Mouse (Mus musculus): ENCODE measurements around the gene Ipo5.

DNA sequence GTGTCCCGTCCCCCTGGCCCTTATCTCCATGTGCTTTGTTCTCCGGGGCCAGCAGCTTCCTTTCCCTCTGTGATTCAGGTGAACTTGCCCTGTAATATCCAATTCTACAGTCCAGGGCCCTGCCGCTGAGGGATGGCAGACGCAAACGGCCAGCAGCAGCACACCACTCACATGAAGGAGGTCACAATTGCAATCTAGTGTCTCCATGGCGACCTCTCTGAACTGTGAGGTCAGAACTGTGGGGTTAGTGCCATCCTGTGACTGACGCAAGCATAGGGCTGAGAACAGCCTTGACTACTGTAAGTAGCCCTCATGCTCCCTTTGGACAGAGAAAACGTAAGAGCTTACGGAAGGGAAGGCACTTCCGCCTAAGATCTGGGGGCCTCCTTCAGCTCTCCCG, 14.4 kb upstream of the Ipo5 start:
- no peak for TF ChIP-seq CTCF (IDR thresholded peaks at IDR 0.05; ENCODE audit: borderline replicate concordance, insufficient read depth, low read length)
- TF ChIP-seq POLR2A (IDR thresholded peaks at IDR 0.05; ENCODE audit: low read depth, low read length): no peak

All from embryonic fibroblast, embryonic 13.5 days (primary cell).